Mouse (Mus musculus): ENCODE results near the gene Rheb. TPM values are rescaled to one million over a fixed set of nuclear protein-coding genes. Genes with fewer than 3 reads are reported as not detected.

Rheb gene
- polyA plus RNA-seq, 1 experiment from 2014 or later, result 201 TPM

DNA sequence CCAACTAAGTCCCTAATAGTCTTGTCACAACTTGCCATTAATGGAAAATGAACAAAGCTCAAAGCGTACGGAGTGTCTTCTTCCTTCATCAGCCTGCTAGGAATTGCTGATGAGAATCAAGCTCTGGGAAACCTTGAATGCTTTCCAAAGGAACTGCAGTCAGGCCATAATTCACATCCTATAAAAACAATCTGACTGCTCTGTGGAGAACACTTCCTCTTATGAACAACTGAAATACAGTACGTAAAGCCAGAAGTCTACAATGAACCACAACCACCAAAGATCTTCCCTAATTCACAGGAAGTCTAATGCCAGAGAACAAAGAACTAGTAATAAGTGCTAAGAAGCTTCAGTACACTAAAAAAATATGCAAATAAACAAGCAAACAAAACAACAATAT, 28.5 kb downstream of the Rheb start:
- 33% methylated on average over 3 of the region's 3 CpGs for WGBS
- no peak overlapping the region for H3K4me2 ChIP-seq
- no peaks in the 10 kb centered on the region for H3K9me3 ChIP-seq
- 0 out of 2 replicates have a peak, but pooled peaks cover 6% of the 10 kb centered on the region for H3K4me1 ChIP-seq
- ATAC-seq (ENCODE audit: borderline replicate concordance, extremely low read depth, low FRiP score, low TSS enrichment), result peak; percentile 57; the same call in 1 of the 2 replicates
- no peaks in the 10 kb centered on the region for H3K27me3 ChIP-seq
- H3K9ac ChIP-seq, result no peak overlapping the region
- H3K36me3 ChIP-seq, result peaks cover 53% of the 10 kb centered on the region
- peak overlapping the region; percentile 74 for H3K27ac ChIP-seq
- no peak overlapping the region for H3K4me3 ChIP-seq

DNA sequence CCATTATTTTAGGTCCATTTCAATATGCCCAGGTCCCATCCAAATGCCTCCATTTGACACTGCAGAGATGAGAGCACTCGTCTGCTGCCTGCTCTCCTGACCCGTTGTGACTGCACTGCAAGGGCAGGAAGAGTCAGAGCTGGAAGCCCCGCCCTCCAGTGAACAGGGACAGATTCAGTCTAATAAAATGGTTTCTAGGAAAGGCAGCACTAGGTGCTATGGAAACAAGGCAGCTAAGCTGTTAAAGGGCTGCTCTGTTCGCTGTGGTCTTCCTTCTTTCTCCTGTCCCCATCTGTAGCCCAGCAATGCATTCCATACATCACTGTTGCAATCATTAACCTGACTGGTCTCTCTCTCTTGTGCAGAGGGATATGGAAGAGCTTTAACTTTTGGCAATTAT, 29.4 kb downstream of the Rheb start:
- Histone ChIP-seq H3K27me3 (no peaks in the 10 kb centered on the region), H3K4me2 (no peak overlapping the region), H3K4me1 (0 out of 2 replicates have a peak, but pooled peaks cover 6% of the 10 kb centered on the region), H3K9ac (no peak overlapping the region), H3K27ac (no peak overlapping the region), H3K4me3 (no peak overlapping the region), H3K36me3 (peaks cover 54% of the 10 kb centered on the region), H3K9me3 (no peaks in the 10 kb centered on the region)
- 55% methylated on average over 4 of the region's 4 CpGs for WGBS
- ATAC-seq (ENCODE audit: borderline replicate concordance, extremely low read depth, low FRiP score, low TSS enrichment), result no peak

DNA sequence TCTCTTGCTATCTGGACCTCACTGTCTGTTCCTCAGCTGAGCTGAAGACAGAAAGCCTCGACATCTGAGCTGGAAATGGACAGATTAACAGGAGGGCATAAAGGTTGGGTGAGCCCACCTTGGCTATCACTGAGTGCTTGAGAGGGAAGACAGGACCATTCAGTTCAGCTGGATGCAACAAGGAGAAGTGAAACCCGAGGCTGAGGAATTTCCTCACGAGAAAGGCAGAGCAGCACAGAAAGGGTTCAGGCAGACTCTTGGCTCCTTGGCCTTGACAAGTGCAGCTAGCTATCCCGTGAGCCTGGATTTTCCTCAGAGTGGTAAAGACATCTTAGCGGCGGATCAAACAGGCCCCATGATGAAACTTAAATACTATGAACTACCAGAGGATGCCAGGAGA, 37.2 kb downstream of the Rheb start:
- Histone ChIP-seq H3K4me3 (no peak overlapping the region), H3K9ac (no peak overlapping the region), H3K9me3 (no peaks in the 10 kb centered on the region), H3K4me1 (no peaks in the 10 kb centered on the region), H3K36me3 (peaks cover 49% of the 10 kb centered on the region), H3K4me2 (no peak overlapping the region), H3K27me3 (no peaks in the 10 kb centered on the region), H3K27ac (no peak overlapping the region)
- 79% methylated on average over 6 of the region's 6 CpGs for WGBS
- no peak for ATAC-seq (ENCODE audit: borderline replicate concordance, extremely low read depth, low FRiP score, low TSS enrichment)

DNA sequence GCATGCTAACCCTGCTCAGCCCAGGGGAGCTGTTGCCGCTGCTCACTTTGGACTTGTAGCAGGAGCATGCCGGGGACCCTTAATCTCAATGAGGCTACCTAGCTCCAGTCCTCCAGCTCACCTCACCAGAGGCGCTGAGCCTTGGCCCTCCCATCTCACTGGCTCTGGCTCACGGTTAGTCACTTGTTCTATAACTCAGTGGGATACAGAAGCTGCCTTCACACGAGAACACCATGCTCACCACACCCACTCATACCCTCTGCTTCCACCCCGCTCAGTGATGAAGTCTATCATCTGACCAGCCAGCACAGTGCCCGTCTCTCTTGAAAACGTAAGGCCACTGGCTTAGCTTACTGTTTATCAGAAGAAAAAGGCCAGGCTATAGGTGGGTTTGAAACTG, 37.8 kb downstream of the Rheb start:
- WGBS, result 88% methylated on average over 8 of the region's 8 CpGs
- no peaks in the 10 kb centered on the region for H3K27me3 ChIP-seq
- ATAC-seq (ENCODE audit: borderline replicate concordance, extremely low read depth, low FRiP score, low TSS enrichment), result no peak

DNA sequence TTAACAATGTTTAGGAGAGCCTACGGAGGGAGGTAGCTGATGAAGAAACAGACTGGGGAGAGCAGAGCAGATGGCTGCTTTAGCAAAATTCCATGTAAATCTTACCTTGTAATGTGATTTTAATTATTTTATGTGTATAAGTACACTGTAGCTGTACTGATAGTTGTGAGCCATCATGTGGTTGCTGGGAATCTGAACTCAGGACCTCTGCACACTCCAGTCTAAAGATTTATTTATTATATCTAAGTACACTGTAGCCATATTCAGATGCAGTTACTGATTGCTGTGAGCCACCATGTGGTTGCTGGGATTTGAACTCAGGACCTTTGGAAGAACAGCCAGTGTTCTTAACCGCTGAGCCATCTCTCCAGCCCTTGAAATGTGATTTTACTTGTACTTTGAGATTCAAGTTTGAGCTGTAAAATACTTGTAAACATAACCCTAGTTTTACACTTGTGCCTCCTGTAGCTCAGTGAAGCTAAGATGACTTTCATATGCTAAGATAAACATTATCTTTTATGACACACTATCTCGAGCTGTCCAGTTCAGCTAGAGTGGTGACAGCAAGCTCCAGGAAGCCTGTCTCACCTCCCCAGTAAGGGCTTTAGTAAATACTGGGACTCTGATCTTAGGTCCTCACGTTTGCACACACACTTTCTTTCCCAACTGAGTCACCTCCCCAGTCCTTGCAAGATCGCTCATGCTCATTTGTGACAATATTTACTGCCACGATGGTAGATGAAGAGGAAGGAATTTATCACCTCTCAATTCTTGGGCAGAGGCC, 40.4 kb downstream of the Rheb start:
- Histone ChIP-seq H3K4me1 (no peaks in the 10 kb centered on the region), H3K4me2 (no peak overlapping the region), H3K9ac (no peak overlapping the region), H3K36me3 (peaks cover 36% of the 10 kb centered on the region), H3K9me3 (no peaks in the 10 kb centered on the region), H3K27me3 (no peaks in the 10 kb centered on the region), H3K27ac (no peak overlapping the region), H3K4me3 (no peak overlapping the region)
- ATAC-seq (ENCODE audit: borderline replicate concordance, extremely low read depth, low FRiP score, low TSS enrichment), result no peak
- WGBS, result 48% methylated on average over 6 of the region's 6 CpGs

More for the DNA sequence above, 37.8 kb downstream of the Rheb start:
- peaks cover 47% of the 10 kb centered on the region for H3K36me3 ChIP-seq
- H3K4me1 ChIP-seq, result no peaks in the 10 kb centered on the region
- no peak overlapping the region for H3K27ac ChIP-seq
- no peak overlapping the region for H3K9ac ChIP-seq
- no peaks in the 10 kb centered on the region for H3K9me3 ChIP-seq
- H3K4me3 ChIP-seq, result no peak overlapping the region
- H3K4me2 ChIP-seq, result no peak overlapping the region

DNA sequence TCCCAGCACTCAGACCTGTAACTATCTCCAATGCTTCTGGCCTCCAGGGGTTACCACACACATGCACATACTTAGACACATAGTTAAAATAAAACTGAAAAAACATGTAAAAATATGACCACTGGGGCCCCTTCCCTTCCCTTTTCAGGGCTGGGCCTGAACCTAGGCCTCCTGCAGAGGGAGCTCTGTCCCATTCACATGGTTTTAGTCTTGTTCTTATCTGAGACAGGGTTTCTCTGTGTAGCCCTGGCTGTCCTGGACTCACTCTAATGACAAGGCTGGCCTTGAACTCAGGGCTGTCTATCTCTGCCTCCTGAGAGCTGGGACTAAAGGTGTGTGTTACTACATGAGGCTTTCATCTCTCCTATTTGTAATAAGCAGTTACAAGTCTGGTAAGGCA, 42.0 kb downstream of the Rheb start:
- no peaks in the 10 kb centered on the region for H3K27me3 ChIP-seq

DNA sequence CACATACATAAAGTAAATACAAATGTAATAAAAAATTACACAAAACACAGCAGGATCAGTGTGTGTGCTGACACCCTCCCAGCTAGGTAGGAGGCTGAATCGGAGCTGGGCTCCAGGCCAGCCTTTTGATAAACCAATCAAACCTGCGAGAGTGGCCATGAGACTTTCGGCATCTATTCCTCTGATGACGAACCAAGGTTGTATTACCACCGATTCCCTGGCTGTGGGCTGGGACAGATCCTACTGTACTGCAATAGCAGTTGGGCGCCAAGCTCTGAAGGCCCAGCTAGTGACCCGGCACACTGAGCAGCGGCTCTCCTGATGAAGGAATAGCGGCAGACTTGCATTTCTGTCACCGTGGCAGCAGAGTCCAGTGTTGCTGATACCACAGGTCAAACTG, 43.8 kb downstream of the Rheb start:
- ATAC-seq (ENCODE audit: borderline replicate concordance, extremely low read depth, low FRiP score, low TSS enrichment), result no peak
- no peak overlapping the region for H3K27ac ChIP-seq
- H3K9me3 ChIP-seq, result no peaks in the 10 kb centered on the region
- H3K36me3 ChIP-seq, result peaks cover 11% of the 10 kb centered on the region
- no peak overlapping the region for H3K4me3 ChIP-seq
- no peak overlapping the region for H3K4me2 ChIP-seq
- WGBS, result 52% methylated on average over 10 of the region's 10 CpGs
- no peaks in the 10 kb centered on the region for H3K4me1 ChIP-seq
- H3K27me3 ChIP-seq, result no peaks in the 10 kb centered on the region
- no peak overlapping the region for H3K9ac ChIP-seq

More for the DNA sequence above, 42.0 kb downstream of the Rheb start:
- no peak overlapping the region for H3K4me3 ChIP-seq
- H3K4me1 ChIP-seq, result no peaks in the 10 kb centered on the region
- H3K4me2 ChIP-seq, result no peak overlapping the region
- no peak for ATAC-seq (ENCODE audit: borderline replicate concordance, extremely low read depth, low FRiP score, low TSS enrichment)
- no peak overlapping the region for H3K27ac ChIP-seq
- H3K9ac ChIP-seq, result no peak overlapping the region
- H3K9me3 ChIP-seq, result no peaks in the 10 kb centered on the region
- H3K36me3 ChIP-seq, result peaks cover 21% of the 10 kb centered on the region

DNA sequence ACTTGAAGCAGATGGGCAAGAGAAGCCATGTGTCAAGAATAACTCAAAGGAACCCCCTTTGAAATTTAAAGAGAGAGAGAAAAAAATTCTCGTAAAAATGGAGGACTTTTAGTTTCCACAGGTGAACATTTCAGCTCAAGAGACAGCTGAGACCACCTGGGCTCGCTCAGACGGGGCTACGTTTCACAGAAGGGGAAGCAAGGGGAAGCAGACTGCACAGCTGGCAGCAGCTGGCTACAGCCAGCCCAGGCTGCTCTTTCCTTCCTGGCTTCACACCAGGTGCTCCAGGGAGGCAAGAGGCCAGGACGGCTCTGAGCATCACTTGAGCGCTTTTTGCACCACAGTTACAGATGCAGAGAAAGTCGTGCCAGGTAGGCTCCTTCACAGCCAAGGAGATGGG, 44.6 kb downstream of the Rheb start:
- Histone ChIP-seq H3K27me3 (no peaks in the 10 kb centered on the region), H3K9me3 (no peaks in the 10 kb centered on the region), H3K9ac (no peak overlapping the region), H3K4me2 (no peak overlapping the region), H3K27ac (no peak overlapping the region), H3K36me3 (peaks cover 6% of the 10 kb centered on the region; the same call in 1 of the 2 replicates), H3K4me3 (no peak overlapping the region), H3K4me1 (no peaks in the 10 kb centered on the region)
- no peak for ATAC-seq (ENCODE audit: borderline replicate concordance, extremely low read depth, low FRiP score, low TSS enrichment)
- WGBS, result 42% methylated on average over 7 of the region's 7 CpGs

DNA sequence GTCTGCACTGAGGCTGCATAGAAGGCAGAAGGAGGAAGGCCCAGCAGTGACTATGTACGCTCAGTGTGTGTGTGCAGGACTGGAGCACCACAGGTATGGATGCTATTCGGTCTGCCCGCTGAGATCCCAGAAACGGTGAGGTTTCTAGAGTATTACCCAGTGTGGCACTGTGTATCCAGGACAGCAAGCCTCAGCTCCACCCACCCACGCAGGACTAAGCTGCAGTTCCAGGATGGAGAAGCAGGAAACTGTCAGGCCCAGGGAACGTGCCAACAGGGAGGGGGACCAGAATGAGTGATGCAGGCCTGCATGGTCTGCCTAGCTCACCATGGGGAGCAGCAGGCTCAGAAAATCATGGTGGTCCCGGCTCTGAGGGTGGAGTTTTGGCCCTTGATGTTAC, 49.5 kb downstream of the Rheb start:
- 57% methylated on average over 7 of the region's 7 CpGs for WGBS

DNA sequence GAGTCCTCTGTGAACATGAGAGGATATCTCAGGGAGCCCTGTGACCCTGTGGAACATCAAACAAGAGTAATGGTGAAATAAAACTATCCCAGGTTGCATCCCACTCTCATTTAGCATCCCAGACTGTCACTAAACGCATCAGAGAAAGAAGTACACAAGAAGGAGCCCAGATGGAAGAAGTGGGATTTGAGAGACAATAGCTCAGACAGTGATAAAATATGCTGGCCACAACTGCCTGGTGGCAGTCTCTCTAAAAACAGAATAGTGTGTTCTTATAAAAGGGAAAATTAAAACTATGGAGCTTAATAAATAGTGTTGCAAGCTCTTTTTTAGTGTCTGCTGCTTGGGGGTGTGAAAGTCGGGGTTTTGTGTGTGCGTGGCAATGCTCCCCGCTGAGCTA, 59.5 kb downstream of the Rheb start:
- Histone ChIP-seq H3K36me3 (no peaks in the 10 kb centered on the region), H3K27ac (no peak overlapping the region), H3K9ac (no peak overlapping the region), H3K4me3 (no peak overlapping the region), H3K27me3 (no peaks in the 10 kb centered on the region; the same call in 1 of the 2 replicates), H3K4me2 (no peak overlapping the region), H3K4me1 (no peaks in the 10 kb centered on the region), H3K9me3 (no peaks in the 10 kb centered on the region)
- no peak for ATAC-seq (ENCODE audit: borderline replicate concordance, extremely low read depth, low FRiP score, low TSS enrichment)
- 82% methylated on average over 4 of the region's 4 CpGs for WGBS

More for the DNA sequence above, 49.5 kb downstream of the Rheb start:
- H3K4me3 ChIP-seq, result no peak overlapping the region
- ATAC-seq (ENCODE audit: borderline replicate concordance, extremely low read depth, low FRiP score, low TSS enrichment), result no peak
- H3K4me2 ChIP-seq, result no peak overlapping the region
- H3K36me3 ChIP-seq, result no peaks in the 10 kb centered on the region
- H3K9me3 ChIP-seq, result no peaks in the 10 kb centered on the region
- H3K27me3 ChIP-seq, result no peaks in the 10 kb centered on the region
- H3K27ac ChIP-seq, result no peak overlapping the region
- no peak overlapping the region for H3K9ac ChIP-seq
- H3K4me1 ChIP-seq, result no peaks in the 10 kb centered on the region

DNA sequence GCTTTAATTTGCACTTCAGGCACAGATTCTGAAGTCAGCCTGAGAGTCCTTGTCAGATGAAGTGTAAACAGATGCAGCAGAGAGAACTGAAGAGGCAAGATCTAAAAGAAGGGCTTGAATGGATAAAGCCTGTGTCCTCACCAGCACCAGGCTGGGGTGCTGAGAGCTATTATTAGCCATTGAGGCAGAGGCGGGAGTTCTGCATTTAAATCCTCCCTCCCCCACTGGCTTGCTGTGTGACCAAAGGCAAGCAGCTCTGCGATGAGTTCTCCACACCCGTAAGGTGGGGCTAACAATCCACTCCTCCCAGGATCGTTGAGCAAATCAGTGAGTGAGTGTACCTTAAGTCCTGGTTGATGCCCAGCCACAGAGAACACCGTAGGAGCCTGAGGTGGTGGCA, 61.4 kb downstream of the Rheb start:
- Histone ChIP-seq H3K27ac (no peak overlapping the region), H3K4me2 (no peak overlapping the region), H3K36me3 (no peaks in the 10 kb centered on the region), H3K9me3 (no peaks in the 10 kb centered on the region), H3K9ac (no peak overlapping the region), H3K4me3 (no peak overlapping the region), H3K4me1 (no peaks in the 10 kb centered on the region), H3K27me3 (no peaks in the 10 kb centered on the region; the same call in 1 of the 2 replicates)
- 28% methylated on average over 5 of the region's 5 CpGs for WGBS
- ATAC-seq (ENCODE audit: borderline replicate concordance, extremely low read depth, low FRiP score, low TSS enrichment), result no peak

DNA sequence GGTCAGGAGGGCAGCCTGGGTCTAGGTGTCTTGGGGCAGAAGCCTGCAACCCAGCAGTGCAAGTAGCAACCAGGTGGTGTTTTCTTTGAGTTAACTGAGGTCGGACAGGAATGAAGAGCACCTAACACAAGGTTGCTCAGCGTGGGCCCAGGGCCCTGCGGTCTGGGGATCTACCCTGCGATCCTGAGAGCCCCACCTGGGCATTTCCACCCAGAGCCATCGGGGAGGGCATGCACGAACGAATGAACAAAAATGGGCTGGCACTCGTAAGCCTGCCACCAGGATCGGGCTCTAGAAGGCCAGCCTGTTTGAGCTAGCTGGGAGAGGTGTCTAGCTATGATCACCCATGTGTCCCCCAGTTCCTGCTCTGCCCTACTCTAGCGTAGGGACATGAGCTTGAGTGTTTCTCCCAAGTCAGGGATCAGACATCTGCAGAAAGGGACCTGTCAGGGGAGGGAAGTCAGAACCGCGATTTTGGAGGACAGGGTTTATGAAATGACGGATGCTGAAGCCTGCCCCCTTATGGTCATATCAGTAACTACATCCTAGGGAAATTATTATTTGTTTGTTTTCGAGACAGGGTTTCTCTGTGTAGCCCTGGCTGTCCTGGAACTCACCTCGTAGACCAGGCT, 62.4 kb downstream of the Rheb start:
- H3K4me3 ChIP-seq, result no peak overlapping the region
- H3K27ac ChIP-seq, result no peak overlapping the region
- H3K27me3 ChIP-seq, result no peaks in the 10 kb centered on the region; the same call in 1 of the 2 replicates
- ATAC-seq (ENCODE audit: borderline replicate concordance, extremely low read depth, low FRiP score, low TSS enrichment), result no peak; the same call in 1 of the 2 replicates
- H3K4me2 ChIP-seq, result no peak overlapping the region
- WGBS, result 40% methylated on average over 15 of the region's 15 CpGs
- H3K36me3 ChIP-seq, result no peaks in the 10 kb centered on the region
- H3K9me3 ChIP-seq, result no peaks in the 10 kb centered on the region
- no peaks in the 10 kb centered on the region for H3K4me1 ChIP-seq
- no peak overlapping the region for H3K9ac ChIP-seq

Data from lung, embryonic 15.5 days (tissue).